Mouse (Mus musculus) gonadal fat pad, adult 2 months (tissue): ENCODE measurements around the gene Kcne4. TPM values are rescaled to one million over a fixed set of nuclear protein-coding genes. Genes with fewer than 3 reads are reported as not detected.
A peak's percentile ranks its signal among the peaks of the same experiment; 100 is the strongest.

Experiments
- DNase-seq: peaks from one replicate; pipeline ENCODE4 v3.0.0-alpha.2; 2012; ENCODE audit warnings: low read depth
- polyA plus RNA-seq: library from polyadenylated mRNA; depleted of rRNA; stranded (reverse); fragments of >200 nt; gene quantifications from 2 replicates; pipeline ENCODE4 v1.2.3, GENCODE M21; 2012; rRNA removed

Gene Kcne4
- polyA plus RNA-seq, 1 experiment = 4.0 TPM

DNA sequence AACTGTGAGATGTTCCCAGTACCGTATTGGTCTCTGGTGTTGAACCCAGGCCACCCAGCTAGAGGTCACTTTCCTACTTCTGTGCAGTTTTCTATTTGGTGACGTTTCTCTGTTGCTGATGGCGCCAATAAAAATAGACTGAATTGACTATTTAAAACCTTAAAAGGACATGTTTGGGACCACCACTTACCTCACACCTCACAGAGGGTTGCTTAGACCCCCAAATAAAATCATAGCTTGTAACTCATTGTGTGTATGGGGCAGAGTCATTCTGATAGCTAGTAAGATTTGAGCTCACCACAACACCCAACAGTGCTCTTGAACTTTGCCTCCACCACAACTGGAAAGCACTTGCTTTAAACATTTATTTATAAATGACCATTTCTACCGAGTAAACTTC is 43.0 kb downstream of the Kcne4 start:
- no peak for DNase-seq

DNA sequence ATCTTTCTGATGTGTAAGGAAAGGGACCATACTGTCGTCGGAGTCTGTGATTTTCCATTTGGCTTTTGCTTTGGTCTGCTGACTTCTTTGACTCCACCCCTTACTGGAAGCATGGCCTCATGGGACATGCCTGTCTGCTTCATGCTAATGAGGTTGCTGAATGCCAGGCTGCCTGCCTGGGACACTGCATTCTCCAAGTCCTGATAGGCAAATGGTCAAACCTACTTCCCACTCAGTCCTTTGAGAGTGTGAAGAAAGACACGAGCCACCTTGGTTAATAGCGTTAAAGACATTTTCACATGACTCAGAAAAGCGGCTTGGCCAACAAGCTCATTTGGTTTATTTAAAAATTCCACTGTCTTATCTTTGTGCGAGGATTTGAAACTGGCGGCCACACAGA is 43.5 kb downstream of the Kcne4 start:
- DNase-seq = no peak

- DNase-seq = peak; percentile 79
Observed at GRCm38 (mm10) chr1:78862281-78862680, 45.7 kb downstream of the Kcne4 start.

DNA sequence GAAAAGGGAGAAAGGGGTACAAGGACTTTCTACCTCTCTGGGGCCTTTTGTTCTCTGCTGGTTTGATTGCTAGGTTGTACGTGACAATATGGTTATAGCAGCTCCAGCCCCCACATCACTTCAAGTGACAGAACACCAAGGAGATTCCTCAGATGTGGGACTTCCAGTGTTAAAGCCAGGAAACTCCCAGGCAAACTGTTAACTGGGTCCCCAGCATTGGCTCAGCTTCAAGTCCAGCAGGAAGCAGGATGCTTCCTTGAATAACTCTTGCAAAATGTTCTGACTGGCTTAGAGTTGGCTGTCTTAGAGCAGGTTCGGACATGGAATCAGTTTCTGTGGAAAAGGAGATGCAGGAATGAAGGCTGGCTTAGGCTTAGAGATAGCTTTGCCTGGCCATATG is 47.3 kb downstream of the Kcne4 start:
- peak; percentile 38 for DNase-seq

GRCm38 (mm10) chr1:78864351-78864750 is 47.8 kb downstream of the Kcne4 start:
- peak; percentile 88 for DNase-seq

DNA sequence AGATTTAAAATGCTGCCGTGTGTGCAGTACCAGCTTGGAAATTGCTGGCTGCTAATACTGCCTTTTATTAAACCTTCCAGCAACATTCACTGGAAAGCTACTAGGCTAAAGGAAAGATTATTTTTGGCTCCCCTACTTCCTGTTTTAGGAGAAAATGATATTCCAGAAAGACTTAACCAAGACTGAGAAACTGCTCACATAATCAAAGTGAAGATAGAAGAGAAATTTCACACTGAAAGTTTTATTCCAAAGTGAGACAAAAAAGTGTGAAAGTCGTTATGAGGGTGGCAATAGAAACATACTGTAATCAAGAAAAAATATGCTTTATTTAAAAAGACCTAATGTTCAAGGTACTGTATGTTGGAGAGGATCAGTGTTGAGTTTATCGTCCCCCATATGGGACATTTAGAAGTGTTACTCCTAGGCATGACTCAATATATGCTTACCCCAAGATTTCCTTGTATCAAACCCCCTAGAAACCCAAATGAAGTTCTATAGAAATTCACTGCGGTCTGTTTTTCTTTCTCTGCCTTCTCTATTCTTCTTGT is 48.3 kb downstream of the Kcne4 start:
- DNase-seq = no peak

GRCm38 (mm10) chr1:78865991-78866390 is 49.4 kb downstream of the Kcne4 start:
- DNase-seq = no peak

DNA sequence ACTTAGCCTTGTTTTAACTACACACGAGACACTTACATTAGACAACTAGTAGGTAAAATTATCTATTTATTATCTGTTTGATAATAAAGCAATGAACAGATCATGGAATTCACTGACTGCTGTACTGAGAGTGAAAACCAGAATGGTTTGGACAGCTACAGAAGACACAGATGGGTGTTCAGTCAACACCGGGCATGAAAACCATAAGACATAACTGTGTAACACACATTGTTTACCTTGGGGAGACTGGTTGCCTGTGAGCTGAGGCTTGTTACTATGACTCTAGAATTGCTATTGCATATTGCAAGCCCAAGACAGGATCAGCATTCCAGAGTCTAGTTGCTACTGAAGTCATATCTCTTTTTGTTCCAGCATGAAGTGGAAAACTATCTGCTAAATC is 49.9 kb downstream of the Kcne4 start:
- DNase-seq = no peak

Other genes with a start within 250 kb of the Kcne4 start
- gene Acsl3, start 158.9 kb upstream of the Kcne4 start, polyA plus RNA-seq = 11.1 and 22.0 TPM in 2 replicates
- 0.54 and 1.1 TPM in 2 replicates for gene Utp14b, start 158.7 kb upstream of the Kcne4 start, polyA plus RNA-seq